Mouse (Mus musculus): ENCODE measurements at regions not wholly inside any gene's neighbourhood (a gene's known extent, or its start where the extent isn't known, plus 50 kb on each side); places are given as distances from the start of the nearest gene placed in this dataset.

DNA sequence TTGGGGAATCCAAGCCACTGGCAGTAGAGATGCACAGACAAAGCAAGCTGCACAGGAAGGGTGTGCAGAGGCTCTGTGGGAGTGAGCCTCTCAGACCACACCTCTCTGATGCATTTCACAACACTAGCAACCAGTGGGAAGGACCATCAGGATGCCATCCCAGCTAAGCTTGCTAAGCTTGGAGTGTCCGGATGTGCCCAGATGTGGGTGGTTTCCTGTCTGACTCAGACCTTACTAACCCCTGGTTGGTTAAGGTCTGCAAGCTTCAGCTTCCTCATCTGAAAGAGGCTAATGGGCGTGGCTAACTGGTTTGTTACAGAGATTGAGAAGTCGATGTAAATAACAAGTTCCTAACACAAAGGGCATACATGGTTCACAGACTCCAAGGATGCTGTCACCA lies 186.6 kb upstream of the Ubl3 start:
- Histone ChIP-seq H3K9ac (replicated peaks) (no peak overlapping the region), H3K4me3 (ENCODE audit: low read depth, low read length) (no peak overlapping the region), H3K9me3 (ENCODE audit: low read length) (0 out of 2 replicates have a peak, but pooled peaks cover 2% of the 10 kb centered on the region), H3K4me2 (ENCODE audit: low read depth, low read length) (no peak overlapping the region), H3K4me1 (ENCODE audit: insufficient read depth) (peaks cover 28% of the 10 kb centered on the region), H3K27ac (ENCODE audit: low read depth) (peak overlapping the region; percentile 91), H3K36me3 (replicated peaks; ENCODE audit: insufficient read depth, low read length) (no peaks in the 10 kb centered on the region), H3K27me3 (ENCODE audit: insufficient read depth, low read length) (no peaks in the 10 kb centered on the region)
- WGBS (ENCODE audit: insufficient replicate concordance), result 21% methylated on average over 3 of the region's 3 CpGs
- peak; percentile 49 for ATAC-seq
- TF ChIP-seq CTCF (IDR thresholded peaks at IDR 0.05; ENCODE audit: low read depth), result no peak
- DNase-seq, result peak; percentile 59

DNA sequence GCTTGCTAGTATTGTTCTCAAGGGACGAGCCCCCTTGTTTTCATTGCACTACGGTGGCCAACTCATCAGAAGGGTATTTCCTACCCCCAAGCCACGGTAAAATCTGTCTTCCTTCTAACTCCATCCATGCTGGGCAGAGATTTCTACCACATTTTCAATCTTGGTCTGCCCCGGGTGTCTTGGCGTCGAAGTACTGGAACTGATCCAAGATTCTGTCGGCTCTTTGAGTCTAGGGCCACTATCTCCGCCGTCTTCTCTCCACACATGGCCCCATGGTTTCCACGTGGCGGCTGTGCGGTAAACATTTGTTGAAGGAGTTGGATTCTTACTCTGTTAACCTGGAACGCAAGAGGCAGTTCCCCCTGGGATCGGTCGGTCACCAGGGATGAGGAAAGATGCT lies 177.0 kb upstream of the Ubl3 start:
- Histone ChIP-seq H3K27ac (ENCODE audit: low read depth) (no peak overlapping the region), H3K4me3 (ENCODE audit: low read depth, low read length) (no peak overlapping the region), H3K36me3 (replicated peaks; ENCODE audit: insufficient read depth, low read length) (no peaks in the 10 kb centered on the region), H3K27me3 (ENCODE audit: insufficient read depth, low read length) (no peaks in the 10 kb centered on the region), H3K4me1 (ENCODE audit: insufficient read depth) (no peaks in the 10 kb centered on the region), H3K9ac (replicated peaks) (no peak overlapping the region), H3K4me2 (ENCODE audit: low read depth, low read length) (no peak overlapping the region), H3K9me3 (ENCODE audit: low read length) (no peaks in the 10 kb centered on the region)
- no peak for DNase-seq
- no peak for TF ChIP-seq CTCF (IDR thresholded peaks at IDR 0.05; ENCODE audit: low read depth)
- TF ChIP-seq EP300 (IDR thresholded peaks at IDR 0.05; ENCODE audit: low read depth), result no peak
- 72% methylated on average over 15 of the region's 15 CpGs for WGBS (ENCODE audit: insufficient replicate concordance)
- ATAC-seq, result no peak

DNA sequence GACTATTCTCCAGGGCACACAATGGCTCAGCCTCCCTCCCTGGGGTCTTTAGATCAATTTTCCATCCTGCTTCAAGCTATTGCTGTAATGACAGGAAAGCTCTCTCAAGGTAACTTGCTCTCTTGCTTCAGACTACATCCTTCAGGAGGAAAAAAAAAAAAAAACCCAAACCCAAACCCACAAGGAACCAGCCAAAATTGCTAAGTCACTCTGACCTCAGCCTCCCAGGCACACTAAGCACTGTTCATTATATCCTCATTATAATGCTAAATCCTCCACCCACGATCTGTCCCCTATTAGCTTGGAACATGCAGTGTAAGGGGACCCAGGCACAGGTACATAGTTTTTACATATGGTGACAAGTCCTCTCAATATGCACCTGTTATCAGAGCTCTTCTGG lies 175.9 kb upstream of the Ubl3 start:
- no peak overlapping the region for H3K4me3 ChIP-seq (ENCODE audit: low read depth, low read length)
- no peaks in the 10 kb centered on the region for H3K4me1 ChIP-seq (ENCODE audit: insufficient read depth)
- DNase-seq (no peak), ATAC-seq (no peak)
- H3K9me3 ChIP-seq (ENCODE audit: low read length), result no peaks in the 10 kb centered on the region
- no peak overlapping the region for H3K27ac ChIP-seq (ENCODE audit: low read depth)
- no peaks in the 10 kb centered on the region for H3K27me3 ChIP-seq (ENCODE audit: insufficient read depth, low read length)
- no peaks in the 10 kb centered on the region for H3K36me3 ChIP-seq (replicated peaks; ENCODE audit: insufficient read depth, low read length)
- no peak overlapping the region for H3K4me2 ChIP-seq (ENCODE audit: low read depth, low read length)
- H3K9ac ChIP-seq (replicated peaks), result no peak overlapping the region
- no peak for TF ChIP-seq EP300 (IDR thresholded peaks at IDR 0.05; ENCODE audit: low read depth)
- TF ChIP-seq CTCF (IDR thresholded peaks at IDR 0.05; ENCODE audit: low read depth), result no peak
- WGBS (ENCODE audit: insufficient replicate concordance), result 41% methylated on average over 1 of the region's 1 CpGs

DNA sequence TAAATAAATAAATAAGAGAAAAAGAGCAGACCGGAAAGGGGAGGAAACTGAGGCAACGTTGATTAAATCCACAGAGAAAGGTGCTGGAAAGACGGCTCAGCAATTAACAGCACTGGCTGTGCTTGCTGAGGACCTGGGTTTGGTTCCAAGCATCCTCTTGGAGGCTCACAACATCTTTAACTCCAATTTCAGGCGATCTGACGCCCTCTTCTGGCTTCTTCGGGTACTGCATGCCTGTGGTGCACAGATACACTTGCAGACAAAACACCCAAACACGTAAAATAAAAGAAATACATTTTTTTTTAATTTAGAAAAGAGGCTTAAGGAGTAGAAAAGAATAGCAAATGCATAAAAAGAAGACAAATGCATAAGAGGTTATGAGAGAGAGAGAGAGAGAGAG lies 173.9 kb upstream of the Ubl3 start:
- Histone ChIP-seq H3K9ac (replicated peaks) (no peak overlapping the region), H3K27me3 (ENCODE audit: insufficient read depth, low read length) (no peaks in the 10 kb centered on the region), H3K27ac (ENCODE audit: low read depth) (no peak overlapping the region), H3K4me3 (ENCODE audit: low read depth, low read length) (no peak overlapping the region), H3K36me3 (replicated peaks; ENCODE audit: insufficient read depth, low read length) (no peaks in the 10 kb centered on the region), H3K9me3 (ENCODE audit: low read length) (no peaks in the 10 kb centered on the region), H3K4me2 (ENCODE audit: low read depth, low read length) (no peak overlapping the region), H3K4me1 (ENCODE audit: insufficient read depth) (no peaks in the 10 kb centered on the region)
- ATAC-seq, result no peak
- DNase-seq, result no peak
- WGBS (ENCODE audit: insufficient replicate concordance), result 66% methylated on average over 7 of the region's 7 CpGs
- TF ChIP-seq EP300 (IDR thresholded peaks at IDR 0.05; ENCODE audit: low read depth), result no peak
- TF ChIP-seq CTCF (IDR thresholded peaks at IDR 0.05; ENCODE audit: low read depth), result peak; percentile 38

DNA sequence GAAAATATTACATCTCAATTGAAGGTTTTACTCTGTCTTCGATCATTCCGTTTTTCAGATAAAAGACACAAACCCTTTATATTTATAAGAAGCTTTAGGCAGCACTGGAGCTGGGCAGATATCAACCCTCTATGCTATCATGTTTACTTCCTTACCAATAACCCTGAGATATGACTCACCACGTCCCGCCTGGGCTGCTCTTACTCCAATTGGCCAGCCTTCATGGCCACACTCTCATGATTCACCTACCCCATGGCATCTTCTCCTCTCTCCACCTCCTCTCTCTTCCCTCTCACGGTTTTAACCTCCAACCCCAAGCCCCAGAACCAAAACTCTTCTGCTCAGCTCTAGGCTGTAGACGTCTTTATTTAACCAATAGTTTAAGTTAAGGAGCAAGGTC lies 171.9 kb upstream of the Ubl3 start:
- WGBS (ENCODE audit: insufficient replicate concordance), result 67% methylated on average over 6 of the region's 6 CpGs
- Histone ChIP-seq H3K4me2 (ENCODE audit: low read depth, low read length) (no peak overlapping the region), H3K27ac (ENCODE audit: low read depth) (no peak overlapping the region), H3K36me3 (replicated peaks; ENCODE audit: insufficient read depth, low read length) (no peaks in the 10 kb centered on the region), H3K9ac (replicated peaks) (no peak overlapping the region), H3K4me3 (ENCODE audit: low read depth, low read length) (no peak overlapping the region), H3K9me3 (ENCODE audit: low read length) (no peaks in the 10 kb centered on the region), H3K4me1 (ENCODE audit: insufficient read depth) (no peaks in the 10 kb centered on the region), H3K27me3 (ENCODE audit: insufficient read depth, low read length) (no peaks in the 10 kb centered on the region)
- DNase-seq (no peak), ATAC-seq (no peak)
- TF ChIP-seq CTCF (IDR thresholded peaks at IDR 0.05; ENCODE audit: low read depth) (no peak), EP300 (IDR thresholded peaks at IDR 0.05; ENCODE audit: low read depth) (no peak)

DNA sequence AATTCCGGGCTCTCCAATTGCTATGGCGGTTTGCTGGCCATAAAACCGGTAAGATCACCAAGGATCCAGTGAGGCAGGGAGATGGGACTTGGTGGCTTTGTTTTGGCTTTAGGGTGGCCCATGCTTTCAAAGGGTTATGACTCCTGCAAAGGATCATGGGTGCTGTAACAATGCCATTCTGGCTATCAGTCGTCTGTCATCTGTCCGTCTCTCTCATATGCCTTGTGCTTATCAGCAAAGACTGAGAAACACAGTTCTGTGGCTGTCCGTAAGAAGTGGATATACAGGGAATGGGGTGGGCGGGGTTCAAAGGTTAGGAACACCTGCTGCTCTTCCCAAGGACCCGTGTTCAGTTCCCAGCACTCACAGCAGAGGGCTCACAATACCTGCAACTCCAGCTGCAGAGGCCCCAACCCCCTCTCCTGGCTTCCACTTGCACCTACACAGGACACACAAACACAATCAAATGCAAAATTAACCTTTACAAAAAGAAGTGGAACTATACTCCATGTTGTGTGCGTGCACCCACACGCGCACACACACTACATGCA lies 171.2 kb upstream of the Ubl3 start:
- DNase-seq, result no peak
- Histone ChIP-seq H3K4me1 (ENCODE audit: insufficient read depth) (no peaks in the 10 kb centered on the region), H3K9ac (replicated peaks) (no peak overlapping the region), H3K4me2 (ENCODE audit: low read depth, low read length) (no peak overlapping the region), H3K9me3 (ENCODE audit: low read length) (peaks cover 1% of the 10 kb centered on the region; the same call in 1 of the 2 replicates), H3K4me3 (ENCODE audit: low read depth, low read length) (no peak overlapping the region), H3K27ac (ENCODE audit: low read depth) (no peak overlapping the region), H3K27me3 (ENCODE audit: insufficient read depth, low read length) (no peaks in the 10 kb centered on the region), H3K36me3 (replicated peaks; ENCODE audit: insufficient read depth, low read length) (no peaks in the 10 kb centered on the region)
- 79% methylated on average over 11 of the region's 11 CpGs for WGBS (ENCODE audit: insufficient replicate concordance)
- TF ChIP-seq CTCF (IDR thresholded peaks at IDR 0.05; ENCODE audit: low read depth) (no peak), EP300 (IDR thresholded peaks at IDR 0.05; ENCODE audit: low read depth) (no peak)
- no peak for ATAC-seq

DNA sequence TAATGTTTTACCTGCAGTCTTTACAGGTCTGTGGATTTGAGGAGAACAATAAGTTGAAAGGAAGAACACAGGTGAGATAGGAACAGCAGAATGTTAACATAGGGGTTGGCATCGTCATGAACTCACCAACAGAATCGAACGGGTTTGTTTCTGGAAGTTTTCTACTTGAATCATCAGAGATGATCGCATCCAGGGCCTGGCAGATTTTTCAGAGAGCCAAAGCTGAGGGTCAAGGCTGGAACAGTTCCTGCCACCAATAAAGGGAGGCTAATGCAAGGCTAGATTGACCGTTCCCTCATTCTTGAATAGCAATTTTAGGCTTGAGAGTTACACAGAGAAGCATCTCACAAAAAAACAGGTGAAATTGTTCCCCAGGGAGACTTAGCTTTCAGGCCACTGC lies 168.0 kb upstream of the Ubl3 start:
- H3K36me3 ChIP-seq (replicated peaks; ENCODE audit: insufficient read depth, low read length), result no peaks in the 10 kb centered on the region
- no peak for ATAC-seq
- no peak for TF ChIP-seq CTCF (IDR thresholded peaks at IDR 0.05; ENCODE audit: low read depth)
- no peak for TF ChIP-seq EP300 (IDR thresholded peaks at IDR 0.05; ENCODE audit: low read depth)
- no peaks in the 10 kb centered on the region for H3K27me3 ChIP-seq (ENCODE audit: insufficient read depth, low read length)
- no peak overlapping the region for H3K4me2 ChIP-seq (ENCODE audit: low read depth, low read length)
- DNase-seq, result no peak
- H3K27ac ChIP-seq (ENCODE audit: low read depth), result no peak overlapping the region
- H3K9ac ChIP-seq (replicated peaks), result no peak overlapping the region
- H3K4me3 ChIP-seq (ENCODE audit: low read depth, low read length), result no peak overlapping the region
- WGBS (ENCODE audit: insufficient replicate concordance), result 81% methylated on average over 5 of the region's 5 CpGs
- H3K9me3 ChIP-seq (ENCODE audit: low read length), result peaks cover 5% of the 10 kb centered on the region; the same call in 1 of the 2 replicates
- H3K4me1 ChIP-seq (ENCODE audit: insufficient read depth), result no peaks in the 10 kb centered on the region
